In genomic region chr14:13284845-13285198, GRCm38 (mm10) we compare ENCODE assay signal across 8 mouse cellular contexts. TPM values are rescaled to one million over a fixed set of nuclear protein-coding genes. Genes with fewer than 3 reads are reported as not detected.
DNase-seq lines count a peak whose midpoint lies in the region; ATAC-seq and TF ChIP-seq lines count a peak whose summit lies in the region.

No protein-coding gene starts in this region.

- no peak for TF ChIP-seq EP300 in stomach, postnatal 0 days (optimal IDR thresholded peaks at IDR 0.05)

- peak overlapping the region; percentile 70 for H3K4me2 ChIP-seq in lung, embryonic 16.5 days (ENCODE audit: low read depth, low read length)
- H3K4me2 ChIP-seq in limb, embryonic 13.5 days (replicated peaks) = peak overlapping the region; percentile 78
- peak overlapping the region; percentile 60 for H3K4me2 ChIP-seq in stomach, postnatal 0 days (replicated peaks; ENCODE audit: low read depth)

- no peak for TF ChIP-seq CTCF in cerebellum, adult 2 months (IDR thresholded peaks at IDR 0.05; ENCODE audit: borderline replicate concordance, insufficient read depth, low read depth, low read length)
- TF ChIP-seq CTCF in lung, adult 2 months (IDR thresholded peaks at IDR 0.05; ENCODE audit: insufficient read depth, low read length) = no peak
- TF ChIP-seq CTCF in stomach, postnatal 0 days (IDR thresholded peaks at IDR 0.05; ENCODE audit: low read depth) = no peak

- H3K4me1 ChIP-seq in cerebellum, adult 2 months (ENCODE audit: control insufficient read depth, insufficient read depth, low read length) = peaks cover 4% of the 10 kb centered on the region; the same call in 1 of the 2 replicates
- H3K4me1 ChIP-seq in lung, embryonic 16.5 days (replicated peaks; ENCODE audit: control insufficient read depth, insufficient read depth, low read length) = no peaks in the 10 kb centered on the region
- no peaks in the 10 kb centered on the region for H3K4me1 ChIP-seq in lung, adult 2 months (ENCODE audit: control insufficient read depth, insufficient read depth, low read length)
- peaks cover 5% of the 10 kb centered on the region; the same call in 1 of the 2 replicates for H3K4me1 ChIP-seq in limb, embryonic 13.5 days
- H3K4me1 ChIP-seq in stomach, postnatal 0 days (replicated peaks; ENCODE audit: control insufficient read depth, insufficient read depth) = no peaks in the 10 kb centered on the region

- H3K9ac ChIP-seq in lung, embryonic 16.5 days (ENCODE audit: low read length) = peak overlapping the region; percentile 46
- H3K9ac ChIP-seq in limb, embryonic 13.5 days = peak overlapping the region; percentile 58; the same call in 1 of the 2 replicates
- no peak overlapping the region; the same call in 1 of the 2 replicates for H3K9ac ChIP-seq in stomach, postnatal 0 days (ENCODE audit: low read length)

- no peak for TF ChIP-seq POLR2A in cerebellum, adult 2 months (IDR thresholded peaks at IDR 0.05; ENCODE audit: borderline replicate concordance, insufficient read depth, low read length)
- no peak for TF ChIP-seq POLR2A in lung, adult 2 months (IDR thresholded peaks at IDR 0.05; ENCODE audit: borderline replicate concordance, extremely low read depth, low read depth, low read length)

- H3K27me3 ChIP-seq in cerebellum, adult 2 months (ENCODE audit: control insufficient read depth, insufficient read depth, low read length) = no peaks in the 10 kb centered on the region
- no peaks in the 10 kb centered on the region; the same call in 1 of the 2 replicates for H3K27me3 ChIP-seq in lung, embryonic 16.5 days (ENCODE audit: control insufficient read depth, insufficient read depth, low read depth, low read length)
- H3K27me3 ChIP-seq in limb, embryonic 13.5 days = peaks cover 9% of the 10 kb centered on the region; the same call in 1 of the 2 replicates
- no peaks in the 10 kb centered on the region for H3K27me3 ChIP-seq in stomach, postnatal 0 days (ENCODE audit: control insufficient read depth, insufficient read depth, low read length)

- peak overlapping the region; percentile 49 for H3K27ac ChIP-seq in cerebellum, adult 2 months (ENCODE audit: insufficient read depth, low read length)
- H3K27ac ChIP-seq in lung, embryonic 16.5 days (ENCODE audit: low read length) = no peak overlapping the region
- no peak overlapping the region for H3K27ac ChIP-seq in limb, embryonic 13.5 days
- no peak overlapping the region for H3K27ac ChIP-seq in stomach, postnatal 0 days (replicated peaks)

- no peaks in the 10 kb centered on the region for H3K9me3 ChIP-seq in lung, embryonic 16.5 days (ENCODE audit: control insufficient read depth, low read length)
- H3K9me3 ChIP-seq in limb, embryonic 13.5 days = no peaks in the 10 kb centered on the region
- no peaks in the 10 kb centered on the region for H3K9me3 ChIP-seq in stomach, postnatal 0 days (ENCODE audit: control insufficient read depth, low read length)

- peak overlapping the region; percentile 76 for H3K4me3 ChIP-seq in cerebellum, adult 2 months (replicated peaks; ENCODE audit: insufficient read depth, low read depth, low read length)
- H3K4me3 ChIP-seq in lung, embryonic 16.5 days (ENCODE audit: low read length) = peak overlapping the region; percentile 44
- H3K4me3 ChIP-seq in lung, adult 2 months (replicated peaks; ENCODE audit: extremely low read depth, low read depth, low read length) = no peak overlapping the region
- H3K4me3 ChIP-seq in limb, embryonic 13.5 days = peak overlapping the region; percentile 45
- peak overlapping the region; percentile 25 for H3K4me3 ChIP-seq in stomach, postnatal 0 days (ENCODE audit: low read depth, low read length)

- H3K36me3 ChIP-seq in lung, embryonic 16.5 days (ENCODE audit: control insufficient read depth, insufficient read depth, low read length) = no peaks in the 10 kb centered on the region
- no peaks in the 10 kb centered on the region for H3K36me3 ChIP-seq in limb, embryonic 13.5 days
- no peaks in the 10 kb centered on the region for H3K36me3 ChIP-seq in stomach, postnatal 0 days (ENCODE audit: control insufficient read depth, insufficient read depth, low read length)

- 3% methylated on average over 13 of the region's 13 CpGs for WGBS in cerebellum, adult 2 months
- WGBS in lung, embryonic 16.5 days = 11% methylated on average over 13 of the region's 13 CpGs
- WGBS in lung, adult 2 months = 14% methylated on average over 13 of the region's 13 CpGs
- 12% methylated on average over 13 of the region's 13 CpGs for WGBS in limb, embryonic 13.5 days
- 13% methylated on average over 13 of the region's 13 CpGs for WGBS in stomach, postnatal 0 days

- no peak; the same call in 1 of the 2 replicates for ATAC-seq in lung, embryonic 16.5 days (ENCODE audit: low read depth)
- ATAC-seq in limb, embryonic 13.5 days (ENCODE audit: low FRiP score, low read depth) = no peak
- ATAC-seq in stomach, postnatal 0 days (ENCODE audit: low FRiP score, low TSS enrichment) = no peak

- no peak for DNase-seq in cerebellum, adult 2 months
- no peak for DNase-seq in cerebellum, adult 9-11 months
- no peak for DNase-seq in lung, adult 2 months
- no peak for DNase-seq in stomach, postnatal 0 days (ENCODE audit: low spot score)
- no peak for DNase-seq in embryo, embryonic 11 days
- DNase-seq in gastrocnemius, adult 8-10 months (ENCODE audit: low spot score in 2 of 2) = no peak

RNA-seq across cellular contexts. Expression of gene Synpr, which starts 0.2 kb away (rescaled TPM):
- 50.8 and 62.6 TPM in 2 replicates for polyA plus RNA-seq in cerebellum, adult 2 months (2012; rRNA removed)
- 1.2 and 1.6 TPM in 2 replicates for polyA plus RNA-seq in lung, embryonic 16.5 days (2015; fragmentation: Nextera tagmentation; extraction: Ambion mirVana)
- not detected in 2 replicates for polyA plus RNA-seq in lung, adult 2 months (2012; rRNA removed)
- polyA plus RNA-seq in limb, embryonic 13.5 days (2015; fragmentation: Nextera tagmentation; extraction: Ambion mirVana) = 4.6 and 5.1 TPM in 2 replicates
- polyA plus RNA-seq in stomach, postnatal 0 days (2015; fragmentation: Nextera tagmentation; extraction: Ambion mirVana) = 1.0 and 1.3 TPM in 2 replicates
- total RNA-seq in gastrocnemius, adult 8-10 months (2022) = not detected
